Mouse (Mus musculus): Measurements from ENCODE around the gene Tmem198b.

The Tmem198b gene

GRCm38 (mm10) chr10:128807018-128807417 lies 2.8 kb upstream of the Tmem198b start:
- Histone ChIP-seq H3K36me3 (ENCODE audit: control insufficient read depth, insufficient read depth, low read length, poor library complexity, severe bottlenecking) (peaks cover 5% of the 10 kb centered on the region; the same call in 1 of the 2 replicates), H3K27me3 (ENCODE audit: control insufficient read depth, insufficient read depth, low read length, poor library complexity, severe bottlenecking) (no peaks in the 10 kb centered on the region)
- no peak for DNase-seq (ENCODE audit: low read depth, low spot score)

- DNase-seq (ENCODE audit: low read depth, low spot score): no peak
- H3K27me3 ChIP-seq (ENCODE audit: control insufficient read depth, insufficient read depth, low read length, poor library complexity, severe bottlenecking): no peaks in the 10 kb centered on the region
- H3K36me3 ChIP-seq (ENCODE audit: control insufficient read depth, insufficient read depth, low read length, poor library complexity, severe bottlenecking): peaks cover 5% of the 10 kb centered on the region; the same call in 1 of the 2 replicates
Measured at GRCm38 (mm10) chr10:128806086-128806485, 1.9 kb upstream of the Tmem198b start.

- H3K27me3 ChIP-seq (ENCODE audit: control insufficient read depth, insufficient read depth, low read length, poor library complexity, severe bottlenecking): no peaks in the 10 kb centered on the region
- peaks cover 5% of the 10 kb centered on the region; the same call in 1 of the 2 replicates for H3K36me3 ChIP-seq (ENCODE audit: control insufficient read depth, insufficient read depth, low read length, poor library complexity, severe bottlenecking)
- peak; percentile 98 for DNase-seq (ENCODE audit: low read depth, low spot score)
Measured at GRCm38 (mm10) chr10:128805092-128806000, 1.2 kb upstream of the Tmem198b start.

DNA sequence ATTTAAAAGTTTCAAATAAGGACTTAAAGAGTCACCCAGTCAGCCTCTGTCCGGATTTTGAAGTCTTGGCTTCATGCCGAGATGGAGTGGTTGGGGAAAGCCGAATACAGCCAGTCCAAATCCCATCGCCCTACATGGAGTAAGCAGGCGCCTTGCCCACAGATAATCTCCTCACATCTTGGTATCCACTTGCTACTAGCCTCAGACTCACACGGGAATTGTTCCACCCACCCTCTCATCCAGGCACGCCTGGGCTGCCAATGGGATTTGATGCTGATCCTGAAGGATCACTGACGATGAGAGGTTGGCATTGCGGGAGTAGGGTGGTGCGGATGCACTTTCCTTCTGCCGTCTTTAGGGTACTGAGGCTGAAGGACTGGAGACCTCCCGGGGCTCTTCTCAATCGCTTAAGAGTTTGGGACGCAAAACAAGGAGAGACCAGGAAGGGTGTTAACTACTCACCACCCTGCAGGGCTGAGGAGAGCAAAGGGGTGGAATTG lies 349 bp downstream of the Tmem198b start, which contains the start of gene Dnajc14:
Dnajc14 (plus strand) TSS at position 292 of the 500 bp plus-strand sequence.
- Histone ChIP-seq H3K36me3 (ENCODE audit: control insufficient read depth, insufficient read depth, low read length, poor library complexity, severe bottlenecking) (peaks cover 2% of the 10 kb centered on the region; the same call in 1 of the 2 replicates), H3K27me3 (ENCODE audit: control insufficient read depth, insufficient read depth, low read length, poor library complexity, severe bottlenecking) (no peaks in the 10 kb centered on the region)
- DNase-seq (ENCODE audit: low read depth, low spot score): no peak

GRCm38 (mm10) chr10:128803361-128803760 lies 809 bp downstream of the Tmem198b start:
- Histone ChIP-seq H3K36me3 (ENCODE audit: control insufficient read depth, insufficient read depth, low read length, poor library complexity, severe bottlenecking) (0 out of 2 replicates have a peak, but pooled peaks cover 2% of the 10 kb centered on the region), H3K27me3 (ENCODE audit: control insufficient read depth, insufficient read depth, low read length, poor library complexity, severe bottlenecking) (no peaks in the 10 kb centered on the region)
- no peak for DNase-seq (ENCODE audit: low read depth, low spot score)

DNA sequence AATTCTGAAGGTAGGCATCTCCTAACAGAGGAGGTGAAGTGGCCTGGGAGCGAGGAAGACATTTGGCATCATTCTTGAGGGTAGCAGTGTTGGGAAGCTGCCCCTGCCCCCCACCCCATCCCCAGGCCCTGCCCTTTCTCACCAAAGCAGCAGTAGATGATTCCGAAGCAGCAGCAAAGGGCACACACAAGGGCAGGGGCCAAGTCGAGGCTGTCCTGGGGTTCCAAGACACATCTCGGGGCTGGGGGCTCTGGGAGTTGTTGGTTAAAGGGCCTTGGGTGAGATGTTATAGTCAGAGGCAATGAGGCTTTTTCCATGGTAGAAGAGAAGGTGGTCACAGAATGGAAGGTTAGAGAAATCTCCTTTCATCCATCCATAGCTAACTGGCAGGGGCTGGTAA lies 1.2 kb downstream of the Tmem198b start:
- Histone ChIP-seq H3K27me3 (ENCODE audit: control insufficient read depth, insufficient read depth, low read length, poor library complexity, severe bottlenecking) (no peaks in the 10 kb centered on the region), H3K36me3 (ENCODE audit: control insufficient read depth, insufficient read depth, low read length, poor library complexity, severe bottlenecking) (0 out of 2 replicates have a peak, but pooled peaks cover 2% of the 10 kb centered on the region)
- no peak for DNase-seq (ENCODE audit: low read depth, low spot score)

- Histone ChIP-seq H3K27me3 (ENCODE audit: control insufficient read depth, insufficient read depth, low read length, poor library complexity, severe bottlenecking) (no peaks in the 10 kb centered on the region), H3K36me3 (ENCODE audit: control insufficient read depth, insufficient read depth, low read length, poor library complexity, severe bottlenecking) (0 out of 2 replicates have a peak, but pooled peaks cover 2% of the 10 kb centered on the region)
- DNase-seq (ENCODE audit: low read depth, low spot score): no peak
Measured at GRCm38 (mm10) chr10:128801981-128802495, 2.1 kb downstream of the Tmem198b start.

DNA sequence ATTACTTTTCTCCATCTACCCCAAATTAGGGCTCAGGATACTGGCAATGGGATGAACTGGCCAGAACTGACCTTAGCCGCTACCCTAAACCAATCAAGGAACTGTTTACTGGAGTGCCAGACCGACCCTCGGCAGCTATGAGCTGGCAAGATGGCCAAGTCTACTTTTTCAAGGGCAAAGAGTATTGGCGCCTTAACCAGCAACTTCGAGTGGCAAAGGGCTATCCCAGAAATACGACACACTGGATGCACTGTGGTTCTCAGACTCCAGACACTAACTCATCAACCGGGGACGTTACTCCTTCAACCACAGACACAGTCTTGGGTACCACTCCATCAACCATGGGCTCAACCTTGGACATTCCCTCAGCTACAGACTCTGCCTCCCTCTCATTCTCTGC lies 5.5 kb downstream of the Tmem198b start:
- H3K36me3 ChIP-seq (ENCODE audit: control insufficient read depth, insufficient read depth, low read length, poor library complexity, severe bottlenecking): 0 out of 2 replicates have a peak, but pooled peaks cover 2% of the 10 kb centered on the region
- DNase-seq (ENCODE audit: low read depth, low spot score): no peak
- H3K27me3 ChIP-seq (ENCODE audit: control insufficient read depth, insufficient read depth, low read length, poor library complexity, severe bottlenecking): no peaks in the 10 kb centered on the region

GRCm38 (mm10) chr10:128795581-128795980 lies 8.6 kb downstream of the Tmem198b start:
- no peaks in the 10 kb centered on the region for H3K27me3 ChIP-seq (ENCODE audit: control insufficient read depth, insufficient read depth, low read length, poor library complexity, severe bottlenecking)
- 0 out of 2 replicates have a peak, but pooled peaks cover 2% of the 10 kb centered on the region for H3K36me3 ChIP-seq (ENCODE audit: control insufficient read depth, insufficient read depth, low read length, poor library complexity, severe bottlenecking)
- DNase-seq (ENCODE audit: low read depth, low spot score): no peak

- no peaks in the 10 kb centered on the region for H3K36me3 ChIP-seq (ENCODE audit: control insufficient read depth, insufficient read depth, low read length, poor library complexity, severe bottlenecking)
- no peak for DNase-seq (ENCODE audit: low read depth, low spot score)
- no peaks in the 10 kb centered on the region for H3K27me3 ChIP-seq (ENCODE audit: control insufficient read depth, insufficient read depth, low read length, poor library complexity, severe bottlenecking)
Measured at GRCm38 (mm10) chr10:128794391-128794790, 9.8 kb downstream of the Tmem198b start.

DNA sequence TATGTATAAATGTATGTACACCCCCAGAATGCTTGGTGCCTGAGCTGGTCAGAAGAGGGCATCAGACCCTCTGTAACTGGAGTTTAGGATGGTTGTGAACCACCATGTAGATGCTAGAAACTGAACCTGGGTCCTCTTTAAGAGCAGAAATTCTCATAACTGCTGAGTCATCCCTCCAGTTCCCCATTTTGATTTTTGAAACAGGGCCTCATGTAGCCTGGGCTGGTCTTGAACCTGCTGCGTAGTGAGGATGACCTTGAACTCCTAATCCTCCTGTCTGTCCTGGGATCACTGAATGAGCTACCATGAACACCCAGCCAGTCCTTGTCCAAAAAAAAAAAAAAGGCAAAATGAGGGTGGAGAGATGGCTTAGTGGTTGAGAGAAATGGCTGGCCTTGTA lies 10.9 kb downstream of the Tmem198b start:
- Histone ChIP-seq H3K36me3 (ENCODE audit: control insufficient read depth, insufficient read depth, low read length, poor library complexity, severe bottlenecking) (no peaks in the 10 kb centered on the region), H3K27me3 (ENCODE audit: control insufficient read depth, insufficient read depth, low read length, poor library complexity, severe bottlenecking) (no peaks in the 10 kb centered on the region)
- DNase-seq (ENCODE audit: low read depth, low spot score): no peak

DNA sequence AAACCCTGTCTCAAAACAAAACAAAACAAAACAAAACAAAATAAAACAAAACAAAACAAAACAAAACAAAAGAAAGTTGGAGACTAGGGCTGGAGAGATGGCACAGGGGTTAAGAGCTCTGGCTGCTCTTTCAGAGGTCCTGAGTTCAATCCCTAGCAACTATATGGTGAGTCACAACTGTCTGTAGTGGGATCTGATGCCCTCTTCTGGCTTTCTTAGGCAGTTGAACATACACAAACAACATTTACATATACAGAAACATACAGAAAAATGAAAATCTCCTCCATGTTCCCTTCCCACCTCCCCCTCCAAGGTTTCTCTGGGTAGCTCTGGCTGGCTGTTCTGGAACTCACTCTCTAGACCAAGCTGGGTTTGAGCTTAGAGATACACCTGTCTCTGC lies 12.1 kb downstream of the Tmem198b start:
- H3K27me3 ChIP-seq (ENCODE audit: control insufficient read depth, insufficient read depth, low read length, poor library complexity, severe bottlenecking): no peaks in the 10 kb centered on the region
- H3K36me3 ChIP-seq (ENCODE audit: control insufficient read depth, insufficient read depth, low read length, poor library complexity, severe bottlenecking): no peaks in the 10 kb centered on the region
- no peak for DNase-seq (ENCODE audit: low read depth, low spot score)

GRCm38 (mm10) chr10:128790398-128791124 lies 13.6 kb downstream of the Tmem198b start, which contains the start of gene Mmp19:
Gene Mmp19, plus strand, starts transcription at chr10:128790910.
- no peaks in the 10 kb centered on the region for H3K36me3 ChIP-seq (ENCODE audit: control insufficient read depth, insufficient read depth, low read length, poor library complexity, severe bottlenecking)
- no peaks in the 10 kb centered on the region for H3K27me3 ChIP-seq (ENCODE audit: control insufficient read depth, insufficient read depth, low read length, poor library complexity, severe bottlenecking)
- DNase-seq (ENCODE audit: low read depth, low spot score): no peak

DNA sequence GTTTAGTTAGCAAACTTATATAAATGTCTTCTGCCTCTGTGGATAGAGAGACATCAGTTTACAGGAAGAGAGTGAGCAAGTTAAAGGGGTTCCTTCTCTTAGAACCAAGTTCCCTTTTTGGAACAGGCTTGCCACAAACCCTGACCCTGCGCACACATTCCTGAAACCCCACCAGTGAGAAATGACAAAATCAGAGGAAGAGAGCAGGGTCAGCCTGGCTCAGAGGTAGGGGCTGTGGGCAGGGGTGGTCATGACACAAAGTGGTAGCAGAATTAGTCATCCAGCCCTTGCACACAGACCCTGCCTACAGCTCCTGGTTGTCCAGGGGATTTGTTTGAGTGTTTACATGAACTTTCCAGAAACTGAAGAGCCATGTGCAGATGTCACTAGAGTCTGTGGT lies 24.0 kb downstream of the Tmem198b start:
- H3K27me3 ChIP-seq (ENCODE audit: control insufficient read depth, insufficient read depth, low read length, poor library complexity, severe bottlenecking): no peaks in the 10 kb centered on the region

More for the DNA sequence above, 24.0 kb downstream of the Tmem198b start:
- no peaks in the 10 kb centered on the region for H3K36me3 ChIP-seq (ENCODE audit: control insufficient read depth, insufficient read depth, low read length, poor library complexity, severe bottlenecking)
- no peak for DNase-seq (ENCODE audit: low read depth, low spot score)
